Mouse (Mus musculus): ENCODE measurements at regions not wholly inside any gene's neighbourhood (a gene's known extent, or its start where the extent isn't known, plus 50 kb on each side); places are given as distances from the start of the nearest gene placed in this dataset.
A peak's percentile ranks its signal among the peaks of the same experiment; 100 is the strongest.

DNA sequence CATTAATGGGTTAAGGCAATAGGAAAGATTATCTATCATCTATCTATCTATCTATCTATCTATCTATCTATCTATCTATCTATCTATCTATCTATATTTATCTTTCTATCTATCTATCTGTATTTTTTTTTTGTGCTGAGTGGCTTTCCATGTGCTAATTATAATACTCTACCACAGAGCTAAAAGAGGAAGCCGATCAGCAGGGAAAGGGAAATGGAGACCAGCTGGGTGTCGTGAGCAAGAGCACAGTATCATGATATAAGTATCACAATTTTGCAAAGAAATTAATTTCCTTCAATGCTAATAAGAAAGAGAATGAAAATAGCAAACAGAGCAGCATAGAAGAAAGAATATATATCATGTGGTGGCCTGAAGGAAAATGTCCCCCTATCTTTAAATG, 69.6 kb downstream of the Cldn1 start:
- DNase-seq (ENCODE audit: extremely low spot score) = no peak

DNA sequence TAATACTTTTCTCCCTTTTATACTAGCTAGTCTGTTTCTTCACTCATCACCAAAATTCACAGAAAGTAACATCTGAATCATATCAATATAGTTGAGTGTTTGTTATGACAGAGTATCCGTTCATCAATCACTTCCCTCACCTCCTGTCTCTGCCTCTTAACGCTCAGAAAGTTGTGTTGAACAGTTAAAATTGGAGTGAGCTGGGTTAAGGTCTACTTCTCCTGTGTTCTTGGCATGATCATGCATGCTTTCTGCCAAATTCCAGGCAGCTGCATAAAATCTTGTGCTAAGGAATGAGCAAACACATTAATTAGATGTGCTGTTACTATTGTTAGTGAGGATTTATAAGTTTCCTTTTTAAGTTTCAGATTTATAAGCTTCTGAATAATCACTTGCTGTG, 79.9 kb downstream of the Cldn1 start:
- DNase-seq (ENCODE audit: extremely low spot score) = no peak

DNA sequence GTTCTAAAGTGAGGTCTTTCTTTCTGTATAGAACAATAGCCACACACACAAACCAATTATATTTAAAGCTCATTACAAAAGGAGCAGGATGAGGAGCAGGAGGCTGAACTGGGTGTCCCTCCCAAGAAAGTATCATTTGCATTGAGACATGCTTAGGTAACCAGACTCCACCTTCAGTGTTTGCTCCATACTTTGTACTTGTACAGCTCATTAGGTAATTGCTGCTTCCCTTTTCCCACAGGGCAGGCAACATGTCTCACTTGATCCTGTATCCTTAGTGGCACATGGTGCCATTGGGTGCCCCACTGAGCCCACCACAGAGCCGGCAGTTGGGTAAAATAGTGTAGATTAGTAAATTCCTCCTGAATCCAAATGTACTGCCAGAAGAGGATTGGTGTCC, 86.0 kb downstream of the Cldn1 start:
- no peak for DNase-seq (ENCODE audit: extremely low spot score)

DNA sequence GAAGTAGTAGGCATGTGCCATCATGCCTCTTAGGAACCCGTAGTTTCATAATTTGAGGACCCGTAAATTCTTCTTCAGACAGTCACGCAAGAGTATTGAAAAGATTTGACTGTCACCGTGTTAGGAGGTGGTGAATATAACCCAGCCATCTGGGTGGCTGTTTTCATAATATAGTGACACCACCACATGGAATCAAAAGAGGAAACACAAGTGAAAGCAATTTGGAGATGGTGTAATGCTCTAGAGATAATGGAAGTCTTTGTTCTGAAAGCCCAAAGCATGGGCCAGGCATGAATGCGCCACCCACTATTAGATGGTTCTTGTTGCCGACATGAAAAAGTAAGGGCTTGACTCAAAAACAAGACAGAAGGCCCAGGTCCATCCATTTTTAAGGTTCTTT, 86.9 kb downstream of the Cldn1 start:
- DNase-seq (ENCODE audit: extremely low spot score) = no peak

DNA sequence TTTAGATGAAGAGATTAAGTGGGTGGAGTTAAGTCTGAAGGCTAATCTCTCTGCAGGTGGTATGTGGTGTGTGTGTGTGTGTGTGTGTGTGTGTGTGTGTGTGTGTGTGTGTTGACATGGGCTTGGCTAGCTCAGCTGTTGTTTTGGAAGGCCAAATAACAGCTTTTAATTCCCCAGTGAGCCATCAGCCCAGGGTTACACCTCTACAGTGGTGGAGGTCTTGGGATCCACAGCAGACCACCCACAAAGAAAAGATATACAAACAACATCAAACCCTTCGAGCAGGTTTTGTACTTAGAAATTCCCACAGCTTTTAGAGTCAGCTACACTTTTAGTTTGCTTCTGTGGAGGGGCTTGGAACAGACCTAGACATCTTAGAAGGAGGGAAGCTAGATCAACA, 89.2 kb downstream of the Cldn1 start:
- DNase-seq (ENCODE audit: extremely low spot score) = no peak

DNA sequence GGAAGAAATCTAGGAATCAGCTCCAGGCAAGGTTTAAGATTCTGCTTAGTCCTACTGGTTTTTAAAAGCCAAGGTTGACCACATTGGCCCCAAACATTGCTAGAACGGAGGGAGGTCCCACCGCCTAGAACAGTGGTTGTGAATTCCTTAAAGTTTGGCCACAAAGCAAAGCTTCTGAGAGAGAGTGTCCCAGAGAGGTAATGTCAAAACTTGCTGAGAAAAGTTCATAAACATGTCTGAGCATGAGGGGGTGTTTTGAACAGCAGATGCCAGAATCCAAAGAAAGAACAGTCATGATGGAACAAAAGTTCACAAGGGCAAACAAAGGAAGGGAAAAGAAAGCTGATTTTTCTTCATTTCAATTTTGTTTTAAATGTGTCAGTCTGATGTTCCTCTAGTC, 90.1 kb downstream of the Cldn1 start:
- DNase-seq (ENCODE audit: extremely low spot score) = no peak

DNA sequence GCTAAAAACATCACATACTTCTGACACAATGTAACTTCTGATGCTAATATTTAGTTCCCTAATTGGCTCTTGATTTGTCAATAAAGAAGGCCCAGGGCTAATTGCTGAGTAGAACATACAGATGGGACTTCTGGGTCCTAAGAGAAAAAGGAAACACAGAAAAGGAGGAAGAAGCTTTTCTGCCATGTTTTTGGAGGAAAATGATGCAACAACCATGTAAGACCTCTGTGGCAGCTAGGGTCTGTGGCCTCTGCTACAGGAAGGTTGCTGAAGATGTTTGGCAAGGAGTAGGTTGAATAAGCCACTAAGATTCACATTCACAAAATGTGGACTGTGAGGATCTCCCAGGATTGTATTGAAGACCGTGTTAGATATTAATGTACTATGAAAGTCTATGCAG, 94.9 kb downstream of the Cldn1 start:
- no peak for DNase-seq (ENCODE audit: extremely low spot score)

DNA sequence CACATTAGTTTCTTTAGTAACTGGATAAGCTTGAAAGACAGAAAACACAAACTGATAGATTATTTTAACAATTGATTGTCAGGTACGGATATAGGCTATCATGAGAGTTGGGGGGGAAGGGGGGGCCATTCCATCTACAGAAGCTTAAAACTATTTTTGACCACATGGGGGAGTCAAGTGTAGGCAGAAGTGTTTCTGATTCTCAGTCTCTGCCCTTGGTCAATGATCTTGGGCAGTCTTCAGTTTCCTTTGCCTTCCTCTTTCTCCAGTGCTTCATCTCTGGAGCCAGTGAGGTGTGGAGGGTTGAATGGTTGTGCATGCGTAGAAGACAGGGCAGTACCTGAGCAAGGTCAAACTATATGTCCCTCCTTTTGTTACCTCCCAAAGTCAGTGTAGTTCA, 118.8 kb downstream of the Cldn1 start:
- no peak for DNase-seq (ENCODE audit: extremely low spot score)

DNA sequence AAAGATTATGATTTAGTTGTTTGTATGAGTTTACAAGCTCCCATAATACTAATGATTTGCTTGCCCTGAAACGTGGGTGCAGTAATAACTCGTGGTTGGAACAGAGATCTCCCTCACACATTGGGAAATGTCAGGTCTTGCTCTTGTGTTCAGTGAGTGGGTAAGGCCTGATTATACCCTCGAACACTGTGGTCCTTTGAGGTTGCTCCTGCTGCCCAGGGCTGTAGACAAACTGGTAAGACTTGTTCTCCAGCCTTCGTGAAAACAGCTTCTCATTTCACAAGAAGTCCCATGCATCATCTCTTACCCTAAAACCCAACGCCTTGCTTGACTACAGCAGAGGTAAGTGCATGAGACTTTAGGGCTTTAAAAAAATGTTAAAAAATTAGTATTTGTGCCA, 119.9 kb downstream of the Cldn1 start:
- DNase-seq (ENCODE audit: extremely low spot score) = no peak

DNA sequence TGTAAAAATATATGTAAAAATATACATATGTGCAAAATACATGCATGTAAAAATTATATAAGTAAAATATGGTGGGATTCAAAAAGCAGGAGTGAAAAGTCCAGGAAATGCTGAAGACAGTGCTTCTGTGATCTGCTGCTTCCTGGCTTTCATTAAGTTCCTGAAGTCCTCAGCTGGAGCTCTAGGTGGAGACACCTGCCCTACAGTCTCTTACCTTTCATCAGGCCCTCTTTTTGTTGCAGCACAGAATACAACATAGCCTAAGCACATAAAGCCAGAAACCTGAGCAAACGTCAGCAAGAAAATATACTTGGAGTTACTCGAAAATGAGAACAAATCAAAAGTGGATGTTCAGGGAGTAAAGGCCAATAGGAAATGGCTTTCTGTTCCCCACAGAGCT, 120.6 kb downstream of the Cldn1 start:
- DNase-seq (ENCODE audit: extremely low spot score) = no peak

DNA sequence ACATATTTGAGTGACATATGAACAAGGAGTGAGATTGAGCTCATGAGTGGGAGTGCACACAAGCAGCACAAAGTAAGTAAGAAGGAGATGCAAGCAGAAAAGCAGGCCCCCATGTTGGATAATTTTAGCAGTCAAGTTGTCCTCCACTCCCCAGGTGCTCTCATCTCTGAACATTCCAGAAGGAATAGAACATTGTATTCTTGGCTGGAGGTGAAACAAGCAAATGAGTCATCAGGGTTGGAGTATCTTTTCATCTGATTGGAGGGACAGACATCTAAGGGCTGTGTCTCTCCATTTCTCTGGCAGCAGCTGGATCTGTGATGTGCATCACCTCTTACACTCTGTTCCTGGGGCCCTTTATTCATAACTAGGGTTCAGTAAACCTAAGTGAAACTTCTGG, 122.7 kb downstream of the Cldn1 start:
- no peak for DNase-seq (ENCODE audit: extremely low spot score)

DNA sequence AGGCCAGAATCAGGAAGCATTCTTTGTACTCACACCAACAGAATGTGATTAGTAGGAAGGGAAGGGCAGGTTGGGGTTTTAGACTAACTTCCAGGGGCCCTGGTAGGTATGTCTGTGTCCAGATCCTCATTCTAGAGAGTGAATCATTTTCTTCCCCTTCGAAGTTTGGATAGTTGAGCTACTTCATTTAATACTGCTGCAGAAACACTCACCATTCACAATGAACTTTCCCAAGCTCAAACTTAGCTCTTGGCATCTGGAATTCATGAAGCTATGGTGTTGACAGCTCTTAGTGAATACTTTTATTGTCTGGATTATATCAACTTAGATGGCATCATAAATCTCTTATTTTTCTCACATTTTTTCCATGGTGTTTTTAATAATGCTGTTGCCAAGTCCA, 123.7 kb downstream of the Cldn1 start:
- no peak for DNase-seq (ENCODE audit: extremely low spot score)

DNA sequence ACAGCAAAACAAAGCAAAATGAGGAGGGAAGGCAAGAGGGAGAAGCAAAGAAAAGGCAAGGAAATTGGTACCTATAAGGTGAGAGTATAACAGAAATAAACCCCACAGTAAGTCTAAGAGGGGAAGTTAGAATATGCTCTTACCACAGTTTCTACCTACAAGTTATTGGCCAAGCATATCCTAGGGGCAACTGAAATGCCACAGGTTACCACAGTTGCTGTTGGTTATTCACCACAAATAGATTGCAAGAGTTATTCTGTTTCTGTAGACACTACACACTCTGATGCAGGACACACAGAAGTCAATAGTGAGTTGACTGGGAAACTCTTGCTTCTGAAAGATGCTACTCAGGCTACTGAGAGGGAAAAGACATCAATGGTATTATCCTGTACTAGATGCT, 129.7 kb upstream of the P3h2 start:
- DNase-seq (ENCODE audit: extremely low spot score) = no peak

DNA sequence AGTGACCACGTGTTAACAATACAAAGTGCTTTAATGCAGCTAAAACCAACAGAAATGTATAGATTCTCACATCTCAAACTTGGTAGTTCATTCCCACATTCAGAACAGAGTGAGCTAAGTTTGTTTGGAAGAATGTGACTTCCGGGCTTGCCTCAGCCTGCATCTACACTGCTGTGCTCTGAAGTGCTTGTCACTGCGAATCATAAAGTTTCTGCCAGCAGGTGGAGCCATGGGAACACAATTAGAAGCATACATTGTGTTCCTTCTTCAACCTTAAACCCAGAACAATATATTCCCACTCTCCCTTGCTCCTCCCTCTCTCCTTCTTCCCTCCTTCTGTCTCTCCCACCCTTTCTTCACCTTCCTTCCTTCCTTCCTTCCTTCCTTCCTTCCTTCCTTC, 128.5 kb upstream of the P3h2 start:
- DNase-seq (ENCODE audit: extremely low spot score) = peak; percentile 76

DNA sequence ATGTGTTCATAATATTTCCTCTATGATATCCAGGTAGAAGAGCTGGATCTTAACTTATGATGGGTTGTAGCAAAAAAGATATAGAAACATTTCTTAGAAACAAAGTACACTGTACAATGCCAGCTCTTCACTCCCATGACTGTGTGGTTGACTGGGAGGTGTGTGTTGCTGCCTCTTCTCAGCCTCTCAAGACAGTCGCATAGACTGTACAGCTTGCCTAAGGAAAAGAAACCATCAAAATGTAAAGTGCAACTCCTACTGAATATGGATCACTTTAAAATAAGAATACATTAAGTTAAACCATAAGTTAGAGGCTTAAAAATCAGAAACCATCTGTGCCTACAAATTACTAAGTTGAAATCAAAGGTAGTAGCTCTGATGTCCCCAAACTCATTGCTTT, 125.5 kb upstream of the P3h2 start:
- DNase-seq (ENCODE audit: extremely low spot score) = no peak

DNA sequence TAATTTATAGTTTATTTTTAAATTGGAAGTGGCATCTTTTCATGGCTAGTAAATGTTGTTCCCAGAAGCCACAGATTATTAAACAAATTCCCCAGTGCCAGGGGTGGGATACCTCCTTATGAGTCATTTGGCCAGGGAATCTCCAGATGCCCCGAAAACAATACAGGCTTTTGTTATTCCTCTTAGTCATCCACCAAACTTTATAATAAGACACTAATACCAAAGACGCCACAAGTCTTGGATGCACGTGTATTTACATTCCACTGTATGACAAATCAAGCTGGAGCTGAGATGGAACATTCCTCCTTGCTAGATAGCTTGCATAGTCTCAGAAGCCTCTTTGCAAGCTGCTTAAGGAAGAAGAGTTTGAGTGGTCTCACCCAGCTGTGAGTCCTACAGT, 105.8 kb upstream of the P3h2 start:
- no peak for DNase-seq (ENCODE audit: extremely low spot score)

DNA sequence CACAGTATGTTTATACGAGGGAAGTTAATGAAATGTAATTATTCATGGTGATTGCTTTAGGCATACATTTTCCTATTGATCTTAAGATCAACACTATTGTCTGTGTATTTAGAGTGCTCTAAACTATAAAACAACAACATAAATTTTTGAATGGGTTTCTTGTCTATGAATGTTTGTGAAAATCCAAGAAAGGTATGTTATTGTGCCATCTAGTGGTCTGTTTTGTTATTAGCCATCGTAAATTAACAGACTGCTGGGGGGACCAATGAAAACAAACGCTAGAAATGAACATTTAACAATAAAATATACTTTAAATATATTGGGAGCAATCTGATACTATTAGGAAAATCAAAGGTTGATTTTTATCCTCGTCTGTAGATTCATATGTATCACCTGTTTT, 93.5 kb upstream of the P3h2 start:
- peak; percentile 32 for DNase-seq (ENCODE audit: extremely low spot score)

DNA sequence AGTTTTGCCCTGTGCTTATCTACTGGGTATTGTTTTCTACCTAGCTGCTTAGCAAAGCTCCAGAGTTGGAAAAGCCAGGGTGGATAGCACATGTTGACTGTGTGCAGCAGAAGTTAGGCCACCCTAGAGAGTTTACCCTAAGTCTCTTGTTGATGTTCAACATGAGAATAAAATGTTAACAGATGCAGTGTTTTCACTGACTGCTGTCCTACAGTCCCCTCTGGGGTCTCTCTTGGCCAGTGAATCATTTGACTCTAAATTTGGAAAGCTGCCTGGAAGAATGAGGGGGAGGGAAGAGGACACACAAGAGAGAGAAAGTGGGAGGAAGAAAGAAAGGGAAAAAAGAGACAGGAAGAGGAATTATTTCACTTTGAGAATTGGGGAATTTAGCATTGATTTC, 90.8 kb upstream of the P3h2 start:
- no peak for DNase-seq (ENCODE audit: extremely low spot score)

DNA sequence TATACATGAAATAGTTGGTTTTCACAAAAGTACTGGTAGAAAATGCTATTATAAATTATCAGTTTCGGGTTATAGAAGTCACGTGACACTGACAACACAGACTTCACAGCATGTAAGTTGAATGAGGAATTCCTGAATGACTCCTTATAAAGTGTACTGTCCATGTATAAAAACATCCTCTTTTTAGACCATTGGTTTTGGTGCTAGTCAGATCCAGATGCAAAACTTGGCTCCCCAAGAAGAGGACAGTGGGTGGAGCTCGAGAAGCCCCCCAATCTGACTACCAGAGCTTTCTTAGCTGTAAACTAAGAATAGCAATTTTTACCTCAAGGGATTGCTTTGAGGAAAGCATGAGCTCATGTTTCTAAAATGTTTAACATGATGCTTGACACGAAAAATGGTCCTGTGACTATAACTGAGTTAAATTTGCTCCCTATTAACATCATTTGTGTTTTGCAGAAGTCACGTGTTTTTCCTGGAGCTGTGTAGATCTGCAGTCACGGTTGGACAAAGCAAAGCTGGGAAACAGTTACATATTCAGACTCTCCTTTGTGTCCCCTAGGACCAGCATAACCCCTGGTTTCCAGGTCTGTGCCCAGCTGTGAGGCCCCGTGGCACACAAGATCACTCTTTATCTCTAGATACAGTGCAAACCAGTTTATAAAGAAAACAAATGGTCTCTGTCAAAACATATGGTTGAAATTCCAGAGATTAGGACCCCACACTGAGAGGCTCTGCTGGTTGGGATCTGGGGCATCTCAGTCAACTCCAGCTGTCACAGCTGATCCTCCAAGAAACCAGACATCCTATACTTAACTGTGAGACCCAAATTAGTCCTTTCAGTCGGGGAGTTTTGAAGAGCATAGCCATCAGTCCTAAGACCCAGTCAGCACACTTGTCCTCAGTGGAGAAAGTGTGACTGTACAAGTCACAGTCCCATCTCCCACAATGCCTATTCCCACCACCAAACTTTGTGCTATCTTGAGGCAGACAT, 80.0 kb upstream of the P3h2 start:
- peak; percentile 28 for DNase-seq (ENCODE audit: extremely low spot score)

DNA sequence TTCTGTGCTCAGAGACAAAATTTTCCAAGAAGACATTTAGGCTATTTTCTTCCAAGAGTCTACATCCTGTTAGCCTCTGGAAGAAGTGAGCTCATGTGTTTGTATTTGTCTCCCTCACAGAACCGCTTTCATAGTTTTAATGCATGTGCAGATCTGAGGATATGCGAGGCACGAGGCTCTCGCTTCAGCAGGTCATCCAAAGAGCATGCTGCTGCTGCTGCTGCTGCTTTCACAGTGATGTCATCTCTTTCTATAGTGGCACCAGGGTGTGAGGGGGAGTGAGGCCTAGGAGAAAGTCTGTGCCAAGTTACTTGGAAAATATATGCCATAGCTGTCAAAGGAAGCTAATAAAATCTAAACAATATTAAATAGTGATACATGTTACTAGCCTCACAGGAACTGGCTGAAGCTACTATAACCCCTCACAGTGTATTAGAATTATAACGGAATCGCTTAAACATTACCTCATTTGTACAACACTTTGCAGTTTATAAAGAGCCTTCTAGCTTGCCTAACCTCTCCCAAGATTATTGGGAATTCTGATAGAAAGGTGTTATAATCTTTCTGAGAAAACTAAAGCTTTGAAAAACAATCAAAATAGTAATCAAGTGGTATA, 79.2 kb upstream of the P3h2 start:
- DNase-seq (ENCODE audit: extremely low spot score) = no peak

DNA sequence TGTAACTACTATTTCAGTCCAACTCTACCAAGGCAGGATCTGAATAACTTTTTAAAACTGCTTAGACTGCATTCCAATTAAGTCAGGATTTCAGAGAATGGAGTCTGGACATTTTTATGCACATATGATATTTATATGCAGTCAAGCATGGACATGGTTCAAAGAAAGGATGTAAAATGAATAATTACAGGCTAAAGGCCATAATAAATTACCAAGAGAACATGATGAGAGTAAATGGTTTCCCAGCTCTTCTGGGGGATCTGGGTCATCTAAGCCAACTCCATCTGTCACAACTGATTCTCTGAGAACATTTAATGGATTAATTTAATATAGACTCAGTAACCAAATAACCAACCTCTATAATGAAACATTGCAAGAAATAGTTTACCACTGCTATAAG, 77.9 kb upstream of the P3h2 start:
- DNase-seq (ENCODE audit: extremely low spot score) = no peak

DNA sequence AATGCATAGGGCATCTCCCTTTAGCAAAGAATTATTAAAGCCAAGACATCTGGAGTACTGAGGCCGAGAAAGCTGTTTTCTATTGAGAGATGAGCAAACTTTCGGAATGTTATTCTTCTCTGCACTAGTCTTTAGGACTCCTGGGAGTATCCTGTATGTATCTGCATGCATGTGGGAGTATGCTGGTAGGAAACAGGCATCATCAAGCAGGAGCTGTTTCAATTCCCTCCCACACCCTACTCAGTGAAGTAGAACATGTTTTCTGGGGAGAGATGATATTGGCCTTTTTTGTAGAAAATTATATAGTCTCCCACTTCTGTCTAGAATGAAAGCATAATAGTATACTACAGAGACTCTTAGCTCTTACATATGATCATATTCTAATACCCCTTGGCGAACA, 76.1 kb upstream of the P3h2 start:
- DNase-seq (ENCODE audit: extremely low spot score) = no peak

DNA sequence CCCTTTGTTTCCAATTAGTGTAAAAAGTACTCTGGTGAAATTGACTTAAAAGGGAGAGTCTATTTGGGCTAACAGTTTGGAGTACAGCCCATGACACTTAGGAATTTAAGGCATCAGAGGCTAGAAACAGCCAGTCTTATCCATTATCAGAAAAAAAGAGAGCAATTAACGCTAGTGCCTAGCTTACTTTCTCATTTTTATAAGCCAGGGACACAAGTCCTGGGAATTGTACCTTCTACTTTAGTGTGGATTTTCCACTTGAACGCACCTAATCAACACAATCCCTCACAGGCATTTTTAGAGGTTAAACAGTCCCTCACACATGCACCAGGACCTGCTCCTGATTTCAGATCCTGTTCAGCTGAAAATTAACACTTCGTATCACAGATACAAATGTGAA, 65.9 kb upstream of the P3h2 start:
- no peak for DNase-seq (ENCODE audit: extremely low spot score)

DNA sequence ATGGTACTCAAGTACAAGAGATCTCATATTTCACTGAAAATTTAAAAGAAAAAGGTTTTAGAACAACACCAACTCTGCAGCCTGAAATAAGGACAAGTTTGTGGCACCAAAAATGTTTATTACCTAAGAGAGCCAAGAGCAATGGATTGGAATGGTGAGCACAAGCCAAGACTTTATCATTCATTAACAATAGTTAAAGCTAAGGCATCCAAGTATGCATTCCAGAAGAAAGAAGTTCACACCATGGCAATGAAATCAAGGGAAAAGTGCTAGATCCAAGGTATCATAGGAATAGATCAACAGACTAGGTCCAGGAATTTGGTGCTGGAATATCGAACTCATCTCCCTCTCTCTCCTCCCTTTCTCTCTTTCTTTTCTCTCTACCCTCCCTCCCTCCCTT, 63.8 kb upstream of the P3h2 start:
- no peak for DNase-seq (ENCODE audit: extremely low spot score)
